In the genomic region with DNA sequence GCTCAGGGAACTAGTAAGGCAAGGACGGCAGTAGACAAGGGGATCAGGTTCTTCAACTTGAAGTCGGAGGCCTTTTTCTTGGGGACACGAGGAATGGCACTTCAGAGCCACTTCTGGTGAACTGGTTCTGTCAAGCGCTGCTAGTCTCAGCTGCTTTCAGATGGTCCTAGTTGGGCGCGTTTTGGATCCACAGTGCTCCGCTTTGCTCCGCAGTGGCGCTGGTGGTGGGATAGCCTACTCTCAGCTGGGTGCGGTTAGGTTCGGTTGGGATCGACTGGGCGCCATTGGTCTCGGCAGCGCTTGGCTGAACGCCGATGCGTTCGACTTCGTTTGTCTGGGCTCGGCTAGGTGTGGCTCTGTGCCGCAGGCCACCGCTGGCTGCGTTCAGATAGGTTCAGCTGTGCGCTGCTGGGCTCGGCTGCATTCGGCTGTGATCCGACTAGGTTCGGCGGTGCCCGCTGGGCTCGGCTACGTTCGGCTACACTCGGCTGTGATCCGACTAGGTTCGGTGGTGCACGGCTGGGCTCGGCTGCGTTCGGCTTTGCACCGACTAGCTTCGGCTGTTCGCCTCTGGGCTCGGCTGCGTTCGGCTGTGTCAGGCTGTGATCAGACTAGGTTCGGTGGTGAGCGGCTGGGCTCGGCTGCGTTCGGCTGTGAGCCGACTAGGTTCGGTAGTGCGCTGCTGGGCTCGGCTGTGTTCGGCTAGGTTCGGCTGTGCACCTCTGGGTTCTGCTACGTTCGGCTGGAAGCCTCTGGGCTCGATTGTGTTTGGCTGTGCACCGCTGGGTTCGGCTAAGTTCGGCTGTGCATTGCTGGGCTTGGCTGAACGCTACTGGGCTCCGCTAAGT, we compare ENCODE assay signal across 7 mouse cellular contexts. TPM values are rescaled to one million over a fixed set of nuclear protein-coding genes. Genes with fewer than 3 reads are reported as not detected.
DNase-seq lines count a peak whose midpoint lies in the region; ATAC-seq and TF ChIP-seq lines count a peak whose summit lies in the region.

No protein-coding gene starts in this region.

- peak; percentile 94 for ATAC-seq in intestine, postnatal 0 days
- peak; percentile 97 for ATAC-seq in midbrain, embryonic 13.5 days

- peak overlapping the region; percentile 60 for H3K4me2 ChIP-seq in intestine, postnatal 0 days (replicated peaks; ENCODE audit: low read depth)
- H3K4me2 ChIP-seq in midbrain, embryonic 13.5 days (replicated peaks) = peak overlapping the region; percentile 56

- peak overlapping the region; percentile 64 for H3K4me3 ChIP-seq in intestine, postnatal 0 days (ENCODE audit: low read depth, low read length)
- H3K4me3 ChIP-seq in limb, embryonic 10.5 days = peak overlapping the region; percentile 64
- peak overlapping the region; percentile 66 for H3K4me3 ChIP-seq in midbrain, embryonic 13.5 days (replicated peaks)

- H3K27me3 ChIP-seq in intestine, postnatal 0 days (replicated peaks; ENCODE audit: control insufficient read depth, insufficient read depth, low read length) = no peaks in the 10 kb centered on the region
- H3K27me3 ChIP-seq in limb, embryonic 10.5 days (ENCODE audit: low read depth, poor library complexity, severe bottlenecking) = peaks cover 41% of the 10 kb centered on the region
- no peaks in the 10 kb centered on the region; the same call in 1 of the 2 replicates for H3K27me3 ChIP-seq in midbrain, embryonic 13.5 days

- peak; percentile 95 for DNase-seq in adrenal gland, adult 8-10 months
- DNase-seq in embryo, embryonic 9.5 days (ENCODE audit: extremely low spot score) = peak; percentile 88
- DNase-seq in gastrocnemius, postnatal 4 days (ENCODE audit: low spot score in 2 of 2) = peak; percentile 90 to 91
- DNase-seq in limb, embryonic 10.5 days (ENCODE audit: low spot score) = peak; percentile 87
- peak; percentile 85 for DNase-seq in spleen, adult 12 weeks (ENCODE audit: low spot score)

- H3K4me1 ChIP-seq in intestine, postnatal 0 days (replicated peaks; ENCODE audit: control insufficient read depth, insufficient read depth, low read length) = no peaks in the 10 kb centered on the region
- H3K4me1 ChIP-seq in limb, embryonic 10.5 days = no peaks in the 10 kb centered on the region
- H3K4me1 ChIP-seq in midbrain, embryonic 13.5 days (replicated peaks) = peaks cover 11% of the 10 kb centered on the region

- H3K36me3 ChIP-seq in intestine, postnatal 0 days (ENCODE audit: control insufficient read depth, insufficient read depth) = no peaks in the 10 kb centered on the region
- H3K36me3 ChIP-seq in limb, embryonic 10.5 days = 0 out of 2 replicates have a peak, but pooled peaks cover 1% of the 10 kb centered on the region
- H3K36me3 ChIP-seq in midbrain, embryonic 13.5 days = no peaks in the 10 kb centered on the region

- peak overlapping the region; percentile 90 for H3K27ac ChIP-seq in intestine, postnatal 0 days (ENCODE audit: low read depth, low read length)
- H3K27ac ChIP-seq in limb, embryonic 10.5 days = peak overlapping the region; percentile 90
- H3K27ac ChIP-seq in midbrain, embryonic 13.5 days = peak overlapping the region; percentile 92

- 18% methylated on average over 65 of the region's 66 CpGs for WGBS in intestine, postnatal 0 days
- 13% methylated on average over 66 of the region's 66 CpGs for WGBS in limb, embryonic 10.5 days
- 29% methylated on average over 66 of the region's 66 CpGs for WGBS in midbrain, embryonic 13.5 days

- no peaks in the 10 kb centered on the region for H3K9me3 ChIP-seq in intestine, postnatal 0 days (ENCODE audit: control insufficient read depth)
- H3K9me3 ChIP-seq in limb, embryonic 10.5 days (replicated peaks) = no peaks in the 10 kb centered on the region
- H3K9me3 ChIP-seq in midbrain, embryonic 13.5 days = no peaks in the 10 kb centered on the region

- TF ChIP-seq CTCF in intestine, postnatal 0 days (IDR thresholded peaks at IDR 0.05; ENCODE audit: low read depth) = no peak

- peak overlapping the region; percentile 62 for H3K9ac ChIP-seq in intestine, postnatal 0 days (ENCODE audit: low read depth, low read length)
- peak overlapping the region; percentile 71 for H3K9ac ChIP-seq in midbrain, embryonic 13.5 days (replicated peaks)

RNA-seq across cellular contexts. Expression of gene Yipf6, which starts 0.8 kb away (rescaled TPM):
- 10 to 100 TPM; 52.6 to 64.8 (median 60.4) TPM for total RNA-seq in adrenal gland, adult 8-10 months (2022)
- total RNA-seq in gastrocnemius, postnatal 4 days (2021) = 10 to 100 TPM; 16.0 to 21.8 TPM
- polyA plus RNA-seq in intestine, postnatal 0 days (2015; fragmentation: Nextera tagmentation; extraction: Ambion mirVana) = 28.3 and 32.3 TPM in 2 replicates
- 15.2 and 15.6 TPM in 2 replicates for polyA plus RNA-seq in limb, embryonic 10.5 days (2016; fragmentation: Nextera tagmentation; extraction: Ambion mirVana)
- polyA plus RNA-seq in midbrain, embryonic 13.5 days (2015; fragmentation: Nextera tagmentation; extraction: Ambion mirVana) = 19.2 and 21.9 TPM in 2 replicates

RNA-seq across cellular contexts. Expression of gene Ophn1, which starts 46.1 kb away (rescaled TPM):
- total RNA-seq in adrenal gland, adult 8-10 months (2022) = 10 to 100 TPM; 11.6 to 21.3 (median 16.2) TPM
- total RNA-seq in gastrocnemius, postnatal 4 days (2021) = 10 to 100 TPM; 12.1 to 14.2 TPM
- 4.8 and 5.2 TPM in 2 replicates for polyA plus RNA-seq in intestine, postnatal 0 days (2015; fragmentation: Nextera tagmentation; extraction: Ambion mirVana)
- polyA plus RNA-seq in limb, embryonic 10.5 days (2016; fragmentation: Nextera tagmentation; extraction: Ambion mirVana) = 5.7 and 10.0 TPM in 2 replicates
- polyA plus RNA-seq in midbrain, embryonic 13.5 days (2015; fragmentation: Nextera tagmentation; extraction: Ambion mirVana) = 41.8 and 43.8 TPM in 2 replicates

Comparison
In these comparisons a context has a peak if more than half of its experiments do, and no peak if none do; other contexts are left out.
1. Peak in every context shown above with its lines: DNase-seq, ATAC-seq, H3K4me3 ChIP-seq and H3K27ac ChIP-seq.